Mouse (Mus musculus) urinary bladder, postnatal 36 days (tissue): Measurements from ENCODE around the gene Emc8.
A peak's percentile ranks its signal among the peaks of the same experiment; 100 is the strongest.

Experiments used
- DNase-seq, 2 experiments: peaks; one replicate each; pipeline ENCODE4 v3.0.0; 2022; ENCODE audit warnings: low spot score in 2 of 2, mixed read lengths in 1 of 2

Emc8 gene

GRCm38 (mm10) chr8:120668374-120668905 lies at the start of gene Emc8:
Gene Emc8 (minus strand): TSS chr8:120668573.
- DNase-seq = no peak

GRCm38 (mm10) chr8:120715996-120716680 lies 47.8 kb upstream of the Emc8 start:
- no peak for DNase-seq

- no peak for DNase-seq
These were observed 46.8 kb upstream of the Emc8 start for GRCm38 (mm10) chr8:120715200-120715599.

- no peak for DNase-seq
These were observed 40.8 kb upstream of the Emc8 start for GRCm38 (mm10) chr8:120709176-120709575.

GRCm38 (mm10) chr8:120706193-120706592 lies 37.8 kb upstream of the Emc8 start:
- no peak for DNase-seq

- no peak for DNase-seq
These were observed 36.8 kb upstream of the Emc8 start for GRCm38 (mm10) chr8:120705163-120705562.

GRCm38 (mm10) chr8:120704203-120704602 lies 35.8 kb upstream of the Emc8 start:
- no peak for DNase-seq

- DNase-seq = peak in 1 of 2 experiments; percentile 36
These were observed 33.5 kb upstream of the Emc8 start for GRCm38 (mm10) chr8:120701758-120702465.

GRCm38 (mm10) chr8:120700053-120700452 lies 31.7 kb upstream of the Emc8 start:
- DNase-seq = no peak

GRCm38 (mm10) chr8:120699565-120699964 lies 31.2 kb upstream of the Emc8 start:
- DNase-seq = no peak

GRCm38 (mm10) chr8:120699079-120699478 lies 30.7 kb upstream of the Emc8 start:
- DNase-seq = no peak

GRCm38 (mm10) chr8:120698426-120698825 lies 30.1 kb upstream of the Emc8 start:
- no peak for DNase-seq

- DNase-seq = no peak
These were observed 29.6 kb upstream of the Emc8 start for GRCm38 (mm10) chr8:120697979-120698272.

GRCm38 (mm10) chr8:120697154-120697978 lies 29.0 kb upstream of the Emc8 start:
- no peak for DNase-seq

- no peak for DNase-seq
These were observed 28.2 kb upstream of the Emc8 start for GRCm38 (mm10) chr8:120696401-120697153.

- DNase-seq = no peak
These were observed 25.6 kb upstream of the Emc8 start for GRCm38 (mm10) chr8:120693861-120694493.

- DNase-seq = no peak
These were observed 24.6 kb upstream of the Emc8 start for GRCm38 (mm10) chr8:120692934-120693333.

GRCm38 (mm10) chr8:120688511-120688910 lies 20.1 kb upstream of the Emc8 start:
- no peak for DNase-seq

GRCm38 (mm10) chr8:120687786-120688185 lies 19.4 kb upstream of the Emc8 start:
- no peak for DNase-seq

GRCm38 (mm10) chr8:120686576-120686975 lies 18.2 kb upstream of the Emc8 start:
- no peak for DNase-seq

GRCm38 (mm10) chr8:120686051-120686450 lies 17.7 kb upstream of the Emc8 start:
- DNase-seq = peak in 1 of 2 experiments; percentile 45
